In genomic region chr4:144891121-144891711, GRCm38 (mm10) we compare ENCODE assay signal across 8 mouse cellular contexts. TPM values are rescaled to one million over a fixed set of nuclear protein-coding genes. Genes with fewer than 3 reads are reported as not detected.
DNase-seq lines count a peak whose midpoint lies in the region; ATAC-seq lines count a peak whose summit lies in the region.

No protein-coding gene starts in this region.

- WGBS in stomach, embryonic 15.5 days: 50% methylated on average over 10 of the region's 10 CpGs

- no peaks in the 10 kb centered on the region for H3K27me3 ChIP-seq in stomach, embryonic 15.5 days (replicated peaks)

- no peak overlapping the region for H3K9ac ChIP-seq in stomach, embryonic 15.5 days

- H3K4me3 ChIP-seq in stomach, embryonic 15.5 days (replicated peaks): 0 out of 2 replicates have a peak overlapping the region, but pooled peaks have one; percentile 72

- peak overlapping the region; percentile 96 for H3K27ac ChIP-seq in stomach, embryonic 15.5 days

- 0 out of 2 replicates have a peak, but pooled peaks have one; percentile 12 for ATAC-seq in stomach, embryonic 15.5 days (ENCODE audit: insufficient read depth, low FRiP score, low read depth)

- H3K36me3 ChIP-seq in stomach, embryonic 15.5 days: no peaks in the 10 kb centered on the region

- H3K9me3 ChIP-seq in stomach, embryonic 15.5 days: no peaks in the 10 kb centered on the region

- H3K4me1 ChIP-seq in stomach, embryonic 15.5 days: peaks cover 15% of the 10 kb centered on the region

- peak overlapping the region; percentile 83 for H3K4me2 ChIP-seq in stomach, embryonic 15.5 days

- peak; percentile 66 to 75 for DNase-seq in lung, adult 18-20 months
- no peak for DNase-seq in lung, postnatal 25 days (ENCODE audit: low spot score)
- peak; percentile 79 for DNase-seq in adrenal gland, adult 2 months
- peak; percentile 77 for DNase-seq in gastrocnemius, postnatal 25 days
- DNase-seq in kidney, adult 18-20 months: peak; percentile 62
- DNase-seq in lung, postnatal 10 days: peak; percentile 37
- DNase-seq in layer of hippocampus, adult 8-10 months (ENCODE audit: low spot score in 2 of 2): no peak

RNA-seq across cellular contexts. Expression of gene Dhrs3, which starts 1.4 kb away (rescaled TPM):
- 100 to 1,000 TPM in 1 of 2 experiments, 10 to 100 TPM in 1; 94.8 to 157 TPM for total RNA-seq in adrenal gland, adult 2 months (2021)
- polyA plus RNA-seq in adrenal gland, adult 2 months (2012; rRNA removed): 96.3 and 135 TPM in 2 replicates
- 10 to 100 TPM; 33.3 to 44.8 TPM for total RNA-seq in gastrocnemius, postnatal 25 days (2021)
- polyA plus RNA-seq in stomach, embryonic 15.5 days (2015; fragmentation: Nextera tagmentation; extraction: Ambion mirVana): 112 and 117 TPM in 2 replicates
- total RNA-seq in layer of hippocampus, adult 8-10 months (2022): 10 to 100 TPM; 28.7 to 41.1 (median 35.0) TPM

Comparison
In these comparisons a context has a peak if more than half of its experiments do, and no peak if none do; other contexts are left out.
1. DNase-seq: peak in lung, adult 18-20 months (2 of 2), adrenal gland, adult 2 months (single experiment), gastrocnemius, postnatal 25 days (single experiment), kidney, adult 18-20 months (single experiment) and lung, postnatal 10 days (single experiment); none in lung, postnatal 25 days (single experiment) and layer of hippocampus, adult 8-10 months (0 of 2).